Mouse (Mus musculus) heart, adult 8-10 months (tissue): ENCODE measurements around the gene Coq3. TPM values are rescaled to one million over a fixed set of nuclear protein-coding genes. Genes with fewer than 3 reads are reported as not detected.

Experiments used
- DNase-seq: peaks from one replicate; pipeline ENCODE4 v3.0.0; 2022; ENCODE audit warnings: low spot score
- total RNA-seq, 4 experiments: library from RNA; stranded (reverse); gene quantifications; 2 replicates each; pipeline ENCODE4 v1.2.4; 2022

Gene Coq3
- total RNA-seq: 10 to 100 TPM; 36.0 to 42.4 (median 38.5) TPM

- DNase-seq: peak; percentile 78
Observed at GRCm38 (mm10) chr4:21879565-21880220, at the start of gene Coq3. TSS of gene Coq3 (plus strand) at chr4:21879673.

GRCm38 (mm10) chr4:21832844-21833243 lies 46.6 kb upstream of the Coq3 start:
- no peak for DNase-seq

GRCm38 (mm10) chr4:21847481-21848286 lies 31.8 kb upstream of the Coq3 start, which contains the start of gene Pnisr:
TSS of gene Pnisr (plus strand) at chr4:21847583.
- DNase-seq: peak; percentile 97

- DNase-seq: peak; percentile 86
Observed at GRCm38 (mm10) chr4:21848287-21848630, 31.2 kb upstream of the Coq3 start.

- DNase-seq: no peak
Observed at GRCm38 (mm10) chr4:21857481-21857880, 22.0 kb upstream of the Coq3 start.

GRCm38 (mm10) chr4:21865226-21865625 lies 14.2 kb upstream of the Coq3 start:
- no peak for DNase-seq

- no peak for DNase-seq
Observed at GRCm38 (mm10) chr4:21878776-21879175, 697 bp upstream of the Coq3 start.

GRCm38 (mm10) chr4:21882806-21883205 lies 3.3 kb downstream of the Coq3 start:
- no peak for DNase-seq

- DNase-seq: no peak
Observed at GRCm38 (mm10) chr4:21885831-21886230, 6.4 kb downstream of the Coq3 start.

- DNase-seq: peak; percentile 14
Observed at GRCm38 (mm10) chr4:21930971-21931771, 51.7 kb downstream of the Coq3 start, which contains the start of gene Faxc. TSS of gene Faxc (plus strand) at chr4:21931329.

- DNase-seq: no peak
Observed at GRCm38 (mm10) chr4:21931772-21932630, 52.5 kb downstream of the Coq3 start.

- no peak for DNase-seq
Observed at GRCm38 (mm10) chr4:21935378-21935777, 55.9 kb downstream of the Coq3 start.

GRCm38 (mm10) chr4:21936424-21936823 lies 57.0 kb downstream of the Coq3 start:
- no peak for DNase-seq

- DNase-seq: no peak
Observed at GRCm38 (mm10) chr4:21937890-21938289, 58.4 kb downstream of the Coq3 start.

GRCm38 (mm10) chr4:21944672-21945071 lies 65.2 kb downstream of the Coq3 start:
- no peak for DNase-seq

GRCm38 (mm10) chr4:21951444-21951843 lies 72.0 kb downstream of the Coq3 start:
- no peak for DNase-seq

GRCm38 (mm10) chr4:21952255-21952654 lies 72.8 kb downstream of the Coq3 start:
- DNase-seq: no peak

- DNase-seq: peak; percentile 2
Observed at GRCm38 (mm10) chr4:21957570-21958321, 78.3 kb downstream of the Coq3 start.
